Comparison of ENCODE assay signal across 15 mouse cellular contexts in the genomic region with DNA sequence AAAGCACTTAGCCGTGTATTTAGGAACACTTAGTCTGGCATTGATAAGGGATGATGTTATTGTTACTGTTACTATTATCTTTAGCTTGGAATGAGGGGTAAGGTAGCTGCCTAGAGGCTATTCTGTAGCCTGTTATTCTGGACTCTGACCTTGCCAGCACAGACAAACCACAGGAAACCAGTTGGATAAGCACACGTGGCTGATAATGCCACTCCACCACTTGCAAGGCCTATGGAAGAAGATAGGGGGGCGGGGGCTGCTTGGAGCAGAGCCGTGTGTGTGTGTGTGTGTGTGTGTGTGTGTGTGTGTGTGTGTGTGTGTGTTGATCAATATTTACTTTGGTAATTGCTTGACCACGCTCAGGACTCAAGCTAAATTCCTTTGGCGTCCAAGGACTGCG.
DNase-seq lines count a peak whose midpoint lies in the region; ATAC-seq lines count a peak whose summit lies in the region.
"Had no signal": no experiment of that assay in that cellular context is flagged by ENCODE, and none has a peak within 500 bp of the region (broad histone marks: within the 10 kb centered on the region; RNA-seq: fewer than 3 reads in every experiment).

No protein-coding gene starts in this region.

- H3K4me1 ChIP-seq in heart, embryonic 11.5 days (ENCODE audit: control insufficient read depth, insufficient read depth, low read length), result peaks cover 22% of the 10 kb centered on the region
- H3K4me1 ChIP-seq in midbrain, embryonic 11.5 days (ENCODE audit: control insufficient read depth, insufficient read depth, low read length), result no peaks in the 10 kb centered on the region
- H3K4me1 ChIP-seq in midbrain, embryonic 15.5 days, result no peaks in the 10 kb centered on the region
- peaks cover 91% of the 10 kb centered on the region for H3K4me1 ChIP-seq in liver, embryonic 12.5 days
- no peaks in the 10 kb centered on the region; the same call in 1 of the 2 replicates for H3K4me1 ChIP-seq in forebrain, embryonic 12.5 days
- H3K4me1 ChIP-seq: hindbrain, embryonic 12.5 days had no signal

- peak overlapping the region; percentile 42 for H3K4me2 ChIP-seq in heart, embryonic 11.5 days
- H3K4me2 ChIP-seq in midbrain, embryonic 11.5 days, result no peak overlapping the region
- no peak overlapping the region for H3K4me2 ChIP-seq in midbrain, embryonic 15.5 days
- peak overlapping the region; percentile 56 for H3K4me2 ChIP-seq in liver, embryonic 12.5 days
- H3K4me2 ChIP-seq in forebrain, embryonic 12.5 days, result no peak overlapping the region
- H3K4me2 ChIP-seq: forebrain, embryonic 13.5 days; hindbrain, embryonic 12.5 days had no signal

- H3K4me3 ChIP-seq in heart, embryonic 11.5 days (ENCODE audit: low read depth, low read length), result no peak overlapping the region
- no peak overlapping the region for H3K4me3 ChIP-seq in midbrain, embryonic 11.5 days (ENCODE audit: low read depth, low read length)
- no peak overlapping the region for H3K4me3 ChIP-seq in midbrain, embryonic 15.5 days
- H3K4me3 ChIP-seq in liver, embryonic 12.5 days, result peak overlapping the region; percentile 15; the same call in 1 of the 2 replicates
- no peak overlapping the region for H3K4me3 ChIP-seq in forebrain, embryonic 12.5 days (replicated peaks)
- H3K4me3 ChIP-seq: forebrain, embryonic 13.5 days; hindbrain, embryonic 12.5 days had no signal

- no peaks in the 10 kb centered on the region for H3K36me3 ChIP-seq in heart, embryonic 11.5 days (ENCODE audit: control insufficient read depth, insufficient read depth, low read length)
- H3K36me3 ChIP-seq in midbrain, embryonic 11.5 days (ENCODE audit: control insufficient read depth, insufficient read depth, low read length), result no peaks in the 10 kb centered on the region
- H3K36me3 ChIP-seq in midbrain, embryonic 15.5 days (replicated peaks), result no peaks in the 10 kb centered on the region
- H3K36me3 ChIP-seq in liver, embryonic 12.5 days, result no peaks in the 10 kb centered on the region
- no peaks in the 10 kb centered on the region for H3K36me3 ChIP-seq in forebrain, embryonic 12.5 days (replicated peaks)
- H3K36me3 ChIP-seq: hindbrain, embryonic 12.5 days had no signal

- DNase-seq in heart, adult 9 months (ENCODE audit: low spot score in 2 of 2), result no peak
- DNase-seq in midbrain, embryonic 11.5 days (ENCODE audit: low spot score, missing footprints), result peak; percentile 69
- peak; percentile 61 for DNase-seq in yolk sac, embryonic 10.5 days (ENCODE audit: low spot score)
- no peak for DNase-seq in right cerebral cortex, postnatal 10 days (ENCODE audit: low spot score in 2 of 2)
- DNase-seq: B cell, adult 2 months; gastrocnemius, postnatal 14 days; lung, postnatal 14 days; thymus, postnatal 4 days had no signal

- ATAC-seq in heart, embryonic 11.5 days (replicated peaks; ENCODE audit: insufficient number of reproducible peaks, low FRiP score, low TSS enrichment), result no peak
- no peak for ATAC-seq in midbrain, embryonic 11.5 days (ENCODE audit: low FRiP score)
- no peak for ATAC-seq in midbrain, embryonic 15.5 days (replicated peaks)
- peak; percentile 50 for ATAC-seq in liver, embryonic 12.5 days
- ATAC-seq in forebrain, embryonic 12.5 days (ENCODE audit: low FRiP score), result no peak
- ATAC-seq: forebrain, embryonic 13.5 days; midbrain, embryonic 16.5 days had no signal

- H3K9ac ChIP-seq in heart, embryonic 11.5 days (ENCODE audit: low read depth, low read length), result no peak overlapping the region
- H3K9ac ChIP-seq in midbrain, embryonic 11.5 days (ENCODE audit: low read length), result no peak overlapping the region
- H3K9ac ChIP-seq in midbrain, embryonic 15.5 days, result no peak overlapping the region
- H3K9ac ChIP-seq in liver, embryonic 12.5 days, result peak overlapping the region; percentile 13; the same call in 1 of the 2 replicates
- H3K9ac ChIP-seq in forebrain, embryonic 12.5 days, result no peak overlapping the region
- H3K9ac ChIP-seq: forebrain, embryonic 13.5 days; hindbrain, embryonic 12.5 days had no signal

- H3K27me3 ChIP-seq in heart, embryonic 11.5 days (ENCODE audit: control insufficient read depth, insufficient read depth, low read length), result no peaks in the 10 kb centered on the region
- H3K27me3 ChIP-seq in midbrain, embryonic 11.5 days (ENCODE audit: control insufficient read depth, insufficient read depth, low read length), result no peaks in the 10 kb centered on the region
- no peaks in the 10 kb centered on the region for H3K27me3 ChIP-seq in midbrain, embryonic 15.5 days (replicated peaks)
- H3K27me3 ChIP-seq in liver, embryonic 12.5 days (replicated peaks), result no peaks in the 10 kb centered on the region
- no peaks in the 10 kb centered on the region for H3K27me3 ChIP-seq in forebrain, embryonic 12.5 days
- H3K27me3 ChIP-seq: forebrain, embryonic 13.5 days; hindbrain, embryonic 12.5 days had no signal

- H3K9me3 ChIP-seq in heart, embryonic 11.5 days (replicated peaks; ENCODE audit: control insufficient read depth, low read length), result no peaks in the 10 kb centered on the region
- no peaks in the 10 kb centered on the region for H3K9me3 ChIP-seq in midbrain, embryonic 11.5 days (ENCODE audit: control insufficient read depth, low read length)
- no peaks in the 10 kb centered on the region for H3K9me3 ChIP-seq in midbrain, embryonic 15.5 days
- no peaks in the 10 kb centered on the region for H3K9me3 ChIP-seq in liver, embryonic 12.5 days (replicated peaks)
- H3K9me3 ChIP-seq in forebrain, embryonic 12.5 days, result no peaks in the 10 kb centered on the region
- H3K9me3 ChIP-seq: forebrain, embryonic 13.5 days; hindbrain, embryonic 12.5 days had no signal

- H3K27ac ChIP-seq in heart, embryonic 11.5 days (ENCODE audit: low read depth, low read length), result 0 out of 2 replicates have a peak overlapping the region, but pooled peaks have one; percentile 35
- no peak overlapping the region for H3K27ac ChIP-seq in midbrain, embryonic 11.5 days (ENCODE audit: low read depth, low read length)
- no peak overlapping the region for H3K27ac ChIP-seq in midbrain, embryonic 15.5 days
- H3K27ac ChIP-seq in liver, embryonic 12.5 days, result peak overlapping the region; percentile 75
- no peak overlapping the region for H3K27ac ChIP-seq in forebrain, embryonic 12.5 days
- H3K27ac ChIP-seq: forebrain, embryonic 13.5 days; hindbrain, embryonic 12.5 days had no signal

- 21% methylated on average over 7 of the region's 7 CpGs for WGBS in heart, embryonic 11.5 days (ENCODE audit: insufficient replicate concordance)
- WGBS in midbrain, embryonic 11.5 days, result 70% methylated on average over 7 of the region's 7 CpGs
- 74% methylated on average over 7 of the region's 7 CpGs for WGBS in midbrain, embryonic 15.5 days
- WGBS in liver, embryonic 12.5 days (ENCODE audit: insufficient replicate concordance), result 18% methylated on average over 7 of the region's 7 CpGs
- 86% methylated on average over 7 of the region's 7 CpGs for WGBS in forebrain, embryonic 12.5 days

Comparison
In these comparisons a context has a peak if more than half of its experiments do, and no peak if none do; other contexts are left out.
1. H3K27ac ChIP-seq: peak in heart, embryonic 11.5 days (single experiment) and liver, embryonic 12.5 days (single experiment); none in midbrain, embryonic 11.5 days (single experiment), midbrain, embryonic 15.5 days (single experiment) and forebrain, embryonic 12.5 days (single experiment).
2. H3K4me2 ChIP-seq: peak in heart, embryonic 11.5 days (single experiment) and liver, embryonic 12.5 days (single experiment); none in midbrain, embryonic 11.5 days (single experiment), midbrain, embryonic 15.5 days (single experiment) and forebrain, embryonic 12.5 days (single experiment).
3. DNase-seq: peak in midbrain, embryonic 11.5 days (single experiment) and yolk sac, embryonic 10.5 days (single experiment); none in heart, adult 9 months (0 of 2) and right cerebral cortex, postnatal 10 days (0 of 2).